Mouse (Mus musculus) cortical plate, adult 2 months (tissue): ENCODE results near the gene Yod1.

Experiments
- CTCF ChIP-seq: fragments of 200-500 bp; IDR thresholded peaks from 2 replicates; pipeline ENCODE4 v1.5.1; 2011; ENCODE audit warnings: mild to moderate bottlenecking, control low read depth, low read length; ENCODE audit not compliant: insufficient read depth; ENCODE audit errors: extremely low read depth
- POLR2A ChIP-seq: fragments of 200-500 bp; IDR thresholded peaks from 2 replicates; pipeline ENCODE4 v1.6.1; 2011; ENCODE audit warnings: mild to moderate bottlenecking, low read length, control low read depth; ENCODE audit not compliant: insufficient read depth; ENCODE audit errors: extremely low read depth

DNA sequence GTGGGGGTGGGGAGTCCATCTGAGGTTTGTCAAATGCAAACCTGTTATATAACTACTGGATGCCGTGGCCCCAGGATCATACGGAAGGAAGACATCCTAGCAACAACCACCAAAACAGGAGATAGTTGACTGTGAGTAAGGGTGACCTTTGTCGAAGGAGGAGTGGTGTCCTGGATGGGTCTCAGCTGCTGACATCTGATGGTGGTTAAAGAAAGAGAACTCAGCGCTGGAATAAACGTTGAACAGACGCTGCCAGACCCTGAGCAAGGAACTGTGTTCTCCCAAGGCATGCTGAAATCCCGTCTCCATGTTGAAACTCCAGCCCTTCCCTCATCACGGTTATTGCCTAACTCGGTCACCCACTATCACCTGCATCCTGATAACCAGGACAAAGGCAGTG lies 42.6 kb downstream of the Yod1 start:
- TF ChIP-seq CTCF = no peak
- TF ChIP-seq POLR2A = no peak
